Mouse (Mus musculus) neural tube, embryonic 15.5 days (tissue): ENCODE data around the gene Zfp982. TPM values are rescaled to one million over a fixed set of nuclear protein-coding genes. Genes with fewer than 3 reads are reported as not detected.

Experiments used
- polyA plus RNA-seq: library from polyadenylated mRNA; unstranded; fragments of >200 nt; fragmentation: Nextera tagmentation; extraction: Ambion mirVana; gene quantifications from 2 replicates; pipeline ENCODE4 v1.2.1, GENCODE M21; 2015

Zfp982 gene
- polyA plus RNA-seq, 1 experiment from 2014 or later = 5.8 TPM

Other genes with a start within 250 kb of the Zfp982 start
- 0.19 and 0.23 TPM in 2 replicates for gene Zfp988, start 186.7 kb upstream of the Zfp982 start, polyA plus RNA-seq
- gene Zfp978, start 131.1 kb upstream of the Zfp982 start, polyA plus RNA-seq = not detected in 2 replicates
- 0.75 and 1.2 TPM in 2 replicates for gene Gm16503, start 47.8 kb downstream of the Zfp982 start, polyA plus RNA-seq
- 0.08 and 0.10 TPM in 2 replicates for gene Zfp985, start 60.9 kb downstream of the Zfp982 start, polyA plus RNA-seq
- 2.5 and 2.7 TPM in 2 replicates for gene Zfp979, start 150.1 kb downstream of the Zfp982 start, polyA plus RNA-seq
- not detected in 2 replicates for gene Zfp534, start 210.1 kb downstream of the Zfp982 start, polyA plus RNA-seq